Mouse (Mus musculus) heart, embryonic 14.5 days (tissue): ENCODE results near the gene Ppp1r37. TPM values are rescaled to one million over a fixed set of nuclear protein-coding genes. Genes with fewer than 3 reads are reported as not detected.
A peak's percentile ranks its signal among the peaks of the same experiment; 100 is the strongest.

ENCODE experiments used
- ATAC-seq: fragments of 200-750 bp; cut with Nextera tagmentation; 2 replicates; pipeline ENCODE4 v1.8.0; 2017; ENCODE audit warnings: low read depth, moderate TSS enrichment; ENCODE audit not compliant: insufficient number of reproducible peaks, insufficient read depth, low FRiP score
- H3K27ac ChIP-seq, 2 experiments: fragments of 200-500 bp in 1 of 2; fragments of 300-500 bp in 1 of 2; sonication (generic) in 1 of 2; replicated peaks in 1 of 2; 2 replicates each; pipeline ENCODE4 v1.5.1; 2012 to 2014; ENCODE audit warnings: low read depth in 2 of 2, low read length in 2 of 2, control low read depth in 1 of 2, mild to moderate bottlenecking in 1 of 2, mixed read lengths in 1 of 2; ENCODE audit not compliant: control insufficient read depth in 1 of 2, insufficient read depth in 1 of 2
- H3K27me3 ChIP-seq: fragments of 300-500 bp; sonication (generic); 2 replicates; pipeline ENCODE4 v1.6.1; 2014; ENCODE audit warnings: mild to moderate bottlenecking, low read length, control low read depth; ENCODE audit not compliant: control insufficient read depth, insufficient read depth
- H3K36me3 ChIP-seq: fragments of 300-500 bp; sonication (generic); 2 replicates; pipeline ENCODE4 v1.6.1; 2014; ENCODE audit warnings: mild to moderate bottlenecking, control low read depth, low read length, mixed read lengths; ENCODE audit not compliant: control insufficient read depth, insufficient read depth
- H3K4me1 ChIP-seq, 2 experiments: fragments of 200-500 bp in 1 of 2; fragments of 300-500 bp in 1 of 2; sonication (generic) in 1 of 2; 2 replicates each; pipeline ENCODE4 v1.6.1; 2012 to 2014; ENCODE audit warnings: low read length in 2 of 2, control low read depth in 1 of 2, mixed read lengths in 1 of 2; ENCODE audit not compliant: control insufficient read depth in 2 of 2, insufficient read depth in 2 of 2
- H3K4me2 ChIP-seq: fragments of 300-500 bp; sonication (generic); 2 replicates; pipeline ENCODE4 v1.6.1; 2014; ENCODE audit warnings: mild to moderate bottlenecking, low read length
- H3K4me3 ChIP-seq, 2 experiments: fragments of 200-500 bp in 1 of 2; fragments of 300-500 bp in 1 of 2; sonication (generic) in 1 of 2; 2 replicates each; pipeline ENCODE4 v1.5.1; 2012 to 2014; ENCODE audit warnings: low read length in 2 of 2, mild to moderate bottlenecking in 2 of 2, control low read depth in 1 of 2, low read depth in 1 of 2, moderate library complexity in 1 of 2; ENCODE audit not compliant: control insufficient read depth in 1 of 2, insufficient read depth in 1 of 2
- H3K9ac ChIP-seq: fragments of 300-500 bp; sonication (generic); 2 replicates; pipeline ENCODE4 v1.6.1; 2014; ENCODE audit warnings: mild to moderate bottlenecking, low read length
- H3K9me3 ChIP-seq: fragments of 300-500 bp; sonication (generic); 2 replicates; pipeline ENCODE4 v1.6.1; 2016; ENCODE audit warnings: low read length, control low read depth; ENCODE audit not compliant: control insufficient read depth
- WGBS: fragments of 180-500 bp; shearing (Covaris S2); extraction: QIAGEN DNeasy Blood & Tissue Kit; methylation state at CpG from one replicate; pipeline ENCODE4 v1.1.7; 2014; 5-methylcytosine and 5-hydroxymethylcytosine counted together
- polyA plus RNA-seq: library from polyadenylated mRNA; unstranded; fragments of >200 nt; fragmentation: Nextera tagmentation; extraction: Ambion mirVana; gene quantifications from 2 replicates; pipeline ENCODE4 v1.2.1, GENCODE M21; 2014

Gene Ppp1r37
- polyA plus RNA-seq, 1 experiment from 2014 or later: 5.3 TPM

- H3K4me2 ChIP-seq: no peak overlapping the region
- 39% methylated on average over 2 of the region's 2 CpGs for WGBS
- peak overlapping the region; percentile 30; the same call in 1 of the 2 replicates for H3K9ac ChIP-seq
- peaks cover 22% of the 10 kb centered on the region for H3K36me3 ChIP-seq
- peaks cover 20 to 65% of the 10 kb centered on the region in 2 experiments for H3K4me1 ChIP-seq
- no peak overlapping the region for H3K27ac ChIP-seq
- no peaks in the 10 kb centered on the region for H3K9me3 ChIP-seq
- no peak overlapping the region for H3K4me3 ChIP-seq
- H3K27me3 ChIP-seq: no peaks in the 10 kb centered on the region
- ATAC-seq: no peak
Observed at GRCm38 (mm10) chr7:19558965-19559364, 3.9 kb downstream of the Ppp1r37 start.

- Histone ChIP-seq H3K9me3 (no peaks in the 10 kb centered on the region), H3K9ac (peak overlapping the region; percentile 44; the same call in 1 of the 2 replicates), H3K4me3 (no peak overlapping the region), H3K36me3 (peaks cover 29% of the 10 kb centered on the region), H3K4me2 (no peak overlapping the region), H3K27ac (no peak overlapping the region), H3K27me3 (no peaks in the 10 kb centered on the region), H3K4me1 (peaks cover 20 to 59% of the 10 kb centered on the region in 2 experiments)
- ATAC-seq: no peak
- WGBS: 86% methylated on average over 6 of the region's 6 CpGs
Observed at GRCm38 (mm10) chr7:19557982-19558900, 4.6 kb downstream of the Ppp1r37 start.

- H3K27ac ChIP-seq: peak overlapping the region; percentile 33 to 35; a peak in 3 of 4 replicates
- H3K4me1 ChIP-seq: peaks cover 21 to 60% of the 10 kb centered on the region in 2 experiments
- no peak overlapping the region for H3K4me3 ChIP-seq
- WGBS: 88% methylated on average over 2 of the region's 2 CpGs
- H3K4me2 ChIP-seq: no peak overlapping the region
- ATAC-seq: no peak
- H3K36me3 ChIP-seq: peaks cover 37% of the 10 kb centered on the region
- peak overlapping the region; percentile 44 for H3K9ac ChIP-seq
- H3K9me3 ChIP-seq: no peaks in the 10 kb centered on the region
- H3K27me3 ChIP-seq: no peaks in the 10 kb centered on the region
Observed at GRCm38 (mm10) chr7:19557086-19557485, 5.8 kb downstream of the Ppp1r37 start.

GRCm38 (mm10) chr7:19554168-19554567 is 8.7 kb downstream of the Ppp1r37 start:
- H3K9ac ChIP-seq: no peak overlapping the region
- no peaks in the 10 kb centered on the region for H3K9me3 ChIP-seq
- 71% methylated on average over 1 of the region's 1 CpGs for WGBS
- no peak for ATAC-seq
- H3K27ac ChIP-seq: no peak overlapping the region
- peaks cover 10 to 43% of the 10 kb centered on the region in 2 experiments for H3K4me1 ChIP-seq
- peaks cover 39% of the 10 kb centered on the region for H3K36me3 ChIP-seq
- H3K4me2 ChIP-seq: no peak overlapping the region
- no peaks in the 10 kb centered on the region for H3K27me3 ChIP-seq
- no peak overlapping the region for H3K4me3 ChIP-seq

DNA sequence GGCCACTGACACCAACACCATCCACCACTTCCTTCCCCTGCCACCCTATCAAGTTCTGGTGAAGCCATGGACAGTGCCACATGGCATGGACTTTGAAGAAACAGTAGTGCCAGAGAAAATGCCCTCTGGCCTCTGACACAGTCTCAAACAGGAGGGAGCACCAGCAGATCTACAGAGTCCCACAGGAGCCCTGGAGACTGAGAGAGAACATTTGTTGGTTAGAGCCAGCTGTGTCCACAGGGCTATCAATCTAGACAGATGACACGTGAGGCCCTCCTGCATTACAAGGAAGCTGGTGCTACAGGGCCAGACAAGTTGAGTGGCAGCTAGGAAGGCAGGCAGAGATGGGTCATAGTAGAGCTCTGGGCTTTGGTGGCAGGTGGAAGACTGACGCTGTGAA is 10.4 kb downstream of the Ppp1r37 start:
- Histone ChIP-seq H3K27me3 (no peaks in the 10 kb centered on the region), H3K36me3 (peaks cover 32% of the 10 kb centered on the region), H3K9ac (0 out of 2 replicates have a peak overlapping the region, but pooled peaks have one; percentile 14), H3K27ac (no peak overlapping the region), H3K4me2 (no peak overlapping the region), H3K4me3 (no peak overlapping the region), H3K9me3 (no peaks in the 10 kb centered on the region), H3K4me1 (peaks cover 9 to 26% of the 10 kb centered on the region in 2 experiments; a peak in 3 of 4 replicates)
- 33% methylated on average over 2 of the region's 2 CpGs for WGBS
- no peak for ATAC-seq

DNA sequence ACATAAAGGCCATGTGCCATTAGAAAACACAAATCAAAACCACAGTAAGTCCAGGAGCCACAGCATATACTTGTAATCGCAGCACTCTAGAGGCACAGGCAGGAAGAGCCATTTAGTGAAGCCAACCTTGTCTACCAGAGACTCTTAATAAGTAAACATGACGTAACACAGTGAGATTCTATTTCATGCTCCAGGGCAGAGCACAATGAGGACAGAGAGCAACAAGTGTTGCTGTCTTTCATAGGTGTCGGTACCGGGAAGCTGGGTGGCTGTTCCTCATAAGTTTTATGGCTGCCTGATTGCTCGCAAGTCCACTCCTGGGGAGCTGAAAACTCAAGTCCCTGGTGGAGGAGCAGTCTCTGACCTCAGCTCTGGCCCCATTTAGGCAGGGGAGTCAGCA is 11.2 kb downstream of the Ppp1r37 start:
- no peak overlapping the region for H3K4me3 ChIP-seq
- no peak overlapping the region for H3K9ac ChIP-seq
- no peaks in the 10 kb centered on the region for H3K9me3 ChIP-seq
- WGBS: 85% methylated on average over 5 of the region's 5 CpGs
- peaks cover 32% of the 10 kb centered on the region for H3K36me3 ChIP-seq
- peaks cover 2 to 23% of the 10 kb centered on the region in 2 experiments; a peak in 3 of 4 replicates for H3K4me1 ChIP-seq
- no peak for ATAC-seq
- H3K4me2 ChIP-seq: no peak overlapping the region
- no peaks in the 10 kb centered on the region for H3K27me3 ChIP-seq
- no peak overlapping the region for H3K27ac ChIP-seq

- H3K4me1 ChIP-seq: peaks cover 2 to 27% of the 10 kb centered on the region in 2 experiments; a peak in 3 of 4 replicates
- ATAC-seq: no peak
- no peaks in the 10 kb centered on the region for H3K27me3 ChIP-seq
- H3K36me3 ChIP-seq: peaks cover 21% of the 10 kb centered on the region
- H3K27ac ChIP-seq: no peak overlapping the region
- WGBS: 77% methylated on average over 10 of the region's 10 CpGs
- H3K4me3 ChIP-seq: no peak overlapping the region
- no peak overlapping the region for H3K4me2 ChIP-seq
- no peaks in the 10 kb centered on the region for H3K9me3 ChIP-seq
- no peak overlapping the region for H3K9ac ChIP-seq
Observed at GRCm38 (mm10) chr7:19549394-19549793, 13.5 kb downstream of the Ppp1r37 start.
